Mouse (Mus musculus): ENCODE measurements around the gene Galnt14. TPM values are rescaled to one million over a fixed set of nuclear protein-coding genes. Genes with fewer than 3 reads are reported as not detected.

The Galnt14 gene
- total RNA-seq, 1 experiment from 2014 or later, result 0.89 TPM

- DNase-seq, result no peak
Observed at GRCm38 (mm10) chr17:73668996-73669395, 41.3 kb downstream of the Galnt14 start.

- DNase-seq, result no peak
Observed at GRCm38 (mm10) chr17:73663237-73663636, 47.0 kb downstream of the Galnt14 start.

DNA sequence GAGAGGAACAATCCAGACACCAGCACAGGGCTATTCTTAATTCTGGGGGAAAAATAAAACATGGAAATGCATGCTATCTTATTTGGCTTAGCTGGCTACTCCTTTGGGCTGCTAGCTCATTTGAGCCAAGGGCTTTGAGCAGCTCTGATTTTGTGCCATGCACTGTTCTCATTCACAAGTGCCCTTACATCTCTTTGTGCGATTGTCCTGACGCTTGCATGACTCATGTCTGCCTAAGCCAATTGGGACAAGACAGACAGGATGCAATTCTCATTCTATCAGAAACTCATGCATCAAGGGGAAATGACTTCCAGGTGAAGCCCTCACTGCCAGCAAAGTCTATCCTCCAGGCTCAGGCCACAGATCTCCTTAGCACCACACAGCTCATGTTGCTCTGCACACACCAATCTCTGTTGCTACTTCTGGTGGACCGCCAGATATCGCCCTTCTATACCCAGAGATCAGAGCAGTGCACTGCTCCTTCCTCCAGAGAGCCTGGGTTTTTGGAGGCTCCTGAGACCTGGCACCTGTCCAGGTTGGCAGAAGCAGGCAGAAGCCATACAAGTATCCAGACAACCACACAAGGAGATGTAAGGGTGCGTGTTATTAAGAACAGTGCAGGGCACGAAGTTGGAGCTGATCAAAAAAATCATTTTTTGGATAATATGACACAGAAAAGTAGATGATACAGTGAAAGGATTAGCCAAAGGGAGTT is 51.4 kb downstream of the Galnt14 start:
- DNase-seq, result no peak

DNA sequence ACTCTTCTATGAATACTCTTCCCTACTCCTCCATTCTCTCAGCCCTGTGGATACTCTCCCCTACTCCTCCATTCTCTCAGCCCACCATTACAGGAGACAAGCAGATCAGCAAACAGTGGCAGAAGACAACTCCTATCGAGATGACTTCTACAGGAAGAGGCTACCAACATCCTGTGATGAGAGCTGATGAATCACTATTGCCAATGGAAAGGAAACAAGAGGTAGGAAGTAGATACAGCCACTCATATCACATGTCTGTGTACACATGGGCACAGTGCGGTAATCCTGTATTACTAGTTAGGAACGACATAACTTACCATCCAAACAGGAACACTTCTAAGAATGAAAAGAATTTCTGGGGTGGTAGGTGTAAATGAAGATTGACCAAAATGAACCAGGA is 53.9 kb downstream of the Galnt14 start:
- DNase-seq, result no peak

DNA sequence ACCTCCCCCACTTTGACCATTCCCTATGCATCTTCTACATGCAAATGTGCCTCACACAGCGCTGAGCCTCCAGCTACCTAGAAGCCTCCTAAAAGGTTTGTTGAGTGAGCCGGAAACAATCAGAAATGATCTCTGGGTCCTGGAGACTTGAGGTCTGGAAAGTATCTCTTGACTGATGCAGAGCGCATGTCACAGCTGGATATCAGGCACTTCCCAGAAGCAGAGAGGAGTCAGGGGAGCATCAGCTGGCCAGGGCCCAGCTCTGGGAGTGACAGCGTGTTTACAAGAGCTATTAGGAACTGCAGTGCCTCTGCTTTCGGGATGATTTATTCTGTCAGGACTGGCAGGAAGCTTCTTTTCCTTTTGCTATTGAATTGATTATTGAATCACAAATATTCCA is 56.0 kb downstream of the Galnt14 start:
- DNase-seq, result no peak

- DNase-seq, result peak; percentile 16
Observed at GRCm38 (mm10) chr17:73649371-73649770, 60.9 kb downstream of the Galnt14 start.

GRCm38 (mm10) chr17:73641676-73642075 is 68.6 kb downstream of the Galnt14 start:
- DNase-seq, result no peak

DNA sequence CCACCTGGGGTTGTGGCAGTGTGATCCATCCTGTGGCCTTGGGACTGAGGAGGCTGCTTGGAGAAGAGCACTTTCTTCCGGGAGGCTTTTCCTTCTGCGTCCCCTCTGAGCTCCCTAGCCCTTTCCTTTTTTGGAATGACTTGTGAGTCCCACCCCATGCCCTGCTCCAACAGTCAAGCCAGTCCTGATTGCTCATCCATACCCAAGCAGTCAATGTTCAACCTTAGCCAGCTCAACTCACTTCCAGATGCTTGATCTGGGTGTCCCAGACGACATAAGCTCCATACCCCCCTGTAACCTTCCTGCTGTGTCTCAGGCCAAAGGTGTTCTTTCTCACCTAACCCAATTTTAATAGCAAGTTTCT is 70.2 kb downstream of the Galnt14 start:
- no peak for DNase-seq

- no peak for DNase-seq
Observed at GRCm38 (mm10) chr17:73639401-73640116, 70.7 kb downstream of the Galnt14 start.

DNA sequence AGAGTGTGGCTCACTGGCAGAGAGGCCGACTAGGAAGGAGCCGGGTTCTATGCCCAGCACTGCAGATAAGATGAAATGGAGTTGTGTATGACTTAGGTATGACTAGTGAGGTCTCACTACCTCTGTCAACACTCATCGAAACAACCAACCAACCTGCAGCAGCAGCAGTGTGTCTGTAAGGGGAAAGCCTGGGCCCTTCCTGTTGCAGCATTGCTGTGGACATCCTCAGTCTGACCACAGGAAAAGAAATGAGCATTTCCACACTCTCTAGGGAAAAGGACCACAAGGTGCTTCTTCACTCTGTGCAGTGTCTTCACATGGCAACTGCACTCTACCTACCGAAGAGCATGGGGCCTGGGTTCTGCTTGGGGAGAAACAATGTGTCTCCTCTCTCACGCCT is 73.3 kb downstream of the Galnt14 start:
- no peak for DNase-seq

- peak; percentile 26 for DNase-seq
Observed at GRCm38 (mm10) chr17:73634896-73635295, 75.4 kb downstream of the Galnt14 start.

GRCm38 (mm10) chr17:73633991-73634710 is 76.1 kb downstream of the Galnt14 start:
- DNase-seq, result no peak

DNA sequence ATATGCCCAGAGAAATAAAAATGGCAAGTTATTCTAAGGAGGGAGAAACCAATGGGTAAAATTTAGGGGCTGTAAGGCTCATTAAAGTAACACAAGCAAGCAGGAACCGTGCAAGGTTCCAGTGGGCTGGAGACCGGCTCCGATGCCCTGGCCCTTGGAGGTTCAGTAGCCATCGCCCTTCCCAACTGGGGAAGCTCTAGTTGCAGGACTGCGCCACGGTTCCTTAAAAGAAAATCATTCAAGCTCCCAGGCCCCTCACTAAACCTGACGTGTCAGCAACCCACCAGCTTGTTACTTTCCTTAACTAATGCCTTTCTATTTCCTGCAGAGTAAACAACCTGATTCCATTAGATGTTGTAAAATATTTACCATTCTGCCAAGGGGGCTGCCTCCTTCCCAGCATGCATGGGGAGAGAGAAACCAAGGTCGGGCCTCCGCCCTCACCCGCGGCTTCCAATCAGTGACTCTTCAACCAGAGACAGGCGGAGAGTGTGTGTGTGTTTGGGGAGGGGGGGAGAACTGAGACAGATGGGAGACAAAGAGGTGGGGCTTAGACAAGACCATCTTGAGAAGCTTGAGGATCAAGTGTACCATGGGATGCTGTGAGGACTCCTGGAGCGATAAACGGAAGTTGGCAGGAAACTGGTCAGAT is 81.9 kb downstream of the Galnt14 start:
- DNase-seq, result no peak

- no peak for DNase-seq
Observed at GRCm38 (mm10) chr17:73626912-73627311, 83.3 kb downstream of the Galnt14 start.

GRCm38 (mm10) chr17:73620049-73620448 is 90.2 kb downstream of the Galnt14 start:
- no peak for DNase-seq

DNA sequence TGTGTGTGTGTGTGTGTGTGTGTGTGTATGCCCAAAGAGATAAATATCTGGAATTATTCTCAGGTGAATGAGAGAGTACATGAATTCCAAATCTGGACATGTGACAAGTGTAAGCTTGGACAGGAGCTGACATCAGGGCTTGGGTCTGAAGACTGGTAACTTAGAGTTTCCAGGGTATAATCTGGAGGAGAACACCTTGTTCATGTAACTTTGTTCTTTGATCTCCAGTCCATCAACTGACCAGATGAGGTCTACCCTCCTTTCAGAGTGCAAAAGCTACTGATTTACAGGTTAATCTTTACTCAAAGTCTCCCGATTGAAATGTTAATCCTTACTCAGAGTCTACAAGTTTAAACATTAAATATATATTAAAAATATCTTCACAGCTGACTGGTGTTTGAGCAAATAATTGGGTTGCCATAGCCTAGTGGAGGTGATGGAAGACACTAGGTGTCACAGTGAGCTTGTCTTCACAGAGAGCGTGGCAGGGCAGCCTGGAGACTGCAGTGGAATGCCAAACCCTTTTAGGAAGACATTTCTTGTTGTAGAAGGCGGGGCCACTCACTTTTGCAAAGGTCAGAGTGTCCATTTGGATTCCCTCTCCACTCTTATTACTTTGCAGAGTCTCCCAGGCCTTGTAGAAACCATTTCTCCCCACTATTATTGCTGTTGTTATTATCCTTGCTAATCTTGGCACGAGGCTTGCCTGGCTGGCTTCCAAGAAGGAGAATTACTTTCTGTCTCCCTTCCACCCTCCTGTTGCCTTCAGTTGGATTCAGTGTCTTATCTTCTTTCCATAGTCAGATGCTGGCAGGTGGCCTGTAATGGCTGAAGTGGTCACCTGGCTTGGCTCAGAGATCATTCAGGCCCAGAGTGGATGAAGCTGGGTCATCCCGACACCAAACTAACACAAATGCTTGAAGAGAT is 107.4 kb downstream of the Galnt14 start:
- no peak for DNase-seq

DNA sequence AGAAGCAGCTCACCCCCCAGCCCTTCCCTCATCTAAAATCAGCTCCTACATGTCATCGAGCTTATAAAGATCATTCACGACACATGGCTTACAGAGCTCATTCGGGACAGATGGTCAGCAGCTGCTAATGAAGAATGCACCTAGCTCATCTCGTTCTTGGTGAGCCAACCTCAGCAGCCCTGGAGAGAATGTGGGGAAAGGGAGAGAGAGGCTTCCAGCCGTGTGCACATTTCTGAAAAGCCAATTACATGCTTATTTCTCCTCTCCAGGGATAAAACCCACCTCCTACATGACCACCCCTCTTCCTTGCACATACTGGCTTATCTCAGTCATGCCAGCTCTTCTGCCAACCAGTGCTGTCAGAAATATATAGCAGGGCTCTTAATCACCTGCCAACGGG is 110.3 kb downstream of the Galnt14 start:
- no peak for DNase-seq

DNA sequence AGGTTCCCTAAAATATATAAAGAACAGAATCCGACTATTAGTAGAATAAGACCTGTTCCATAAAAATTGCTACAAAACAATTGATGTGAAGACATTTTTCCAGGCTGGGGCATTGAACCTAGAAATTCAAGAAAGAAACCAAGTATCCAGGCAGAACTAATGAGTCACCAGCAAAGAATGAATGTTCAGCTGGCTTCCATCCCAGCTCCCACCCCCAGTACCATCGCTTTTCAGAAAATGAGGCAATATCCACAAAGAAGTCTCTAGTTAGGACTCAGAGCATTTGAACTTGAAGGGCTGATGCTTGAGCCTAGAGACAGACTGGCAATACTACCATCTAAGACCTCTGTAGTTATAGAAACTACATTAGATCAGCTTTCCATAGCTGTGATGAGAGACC is 118.2 kb downstream of the Galnt14 start:
- DNase-seq, result no peak

DNA sequence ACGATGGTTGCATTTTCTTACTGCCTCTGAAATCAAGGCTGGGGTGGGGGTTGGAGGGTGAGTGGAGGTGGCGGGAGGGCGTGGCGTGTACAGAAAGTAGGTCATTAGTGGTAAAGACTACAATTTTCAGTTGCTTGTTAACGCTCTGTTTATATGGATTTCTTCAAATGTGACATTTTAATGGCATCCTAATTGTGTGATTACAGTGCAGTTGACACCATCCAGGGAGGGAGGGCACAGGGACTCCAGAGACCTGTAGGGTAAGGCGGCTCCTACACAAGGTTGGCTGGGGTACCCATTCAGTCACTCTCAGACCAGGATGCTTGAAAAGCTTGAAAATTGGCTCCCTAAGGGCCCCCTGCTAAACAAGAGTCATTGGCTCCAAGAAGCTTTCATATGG is 122.7 kb downstream of the Galnt14 start:
- no peak for DNase-seq

DNA sequence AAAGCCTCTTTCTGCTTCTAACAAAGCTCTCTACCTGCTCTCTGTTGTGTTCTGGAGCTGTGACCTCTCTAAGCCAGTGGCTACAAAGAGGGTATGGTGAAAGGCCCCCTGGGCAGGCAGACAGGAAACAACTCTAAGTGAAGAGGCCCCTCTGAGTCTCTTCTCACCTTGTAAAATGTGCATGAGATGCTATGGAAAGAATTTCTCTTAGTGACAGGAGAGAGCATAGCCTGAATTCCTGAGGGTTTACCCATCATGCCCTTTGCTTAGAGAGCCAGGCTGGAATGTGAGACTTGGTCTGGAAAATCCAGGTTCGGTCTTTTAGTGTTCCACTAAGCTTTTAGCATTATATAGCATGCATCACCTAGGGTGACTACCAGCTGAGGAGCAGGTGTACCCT is 136.1 kb downstream of the Galnt14 start:
- DNase-seq, result no peak

DNA sequence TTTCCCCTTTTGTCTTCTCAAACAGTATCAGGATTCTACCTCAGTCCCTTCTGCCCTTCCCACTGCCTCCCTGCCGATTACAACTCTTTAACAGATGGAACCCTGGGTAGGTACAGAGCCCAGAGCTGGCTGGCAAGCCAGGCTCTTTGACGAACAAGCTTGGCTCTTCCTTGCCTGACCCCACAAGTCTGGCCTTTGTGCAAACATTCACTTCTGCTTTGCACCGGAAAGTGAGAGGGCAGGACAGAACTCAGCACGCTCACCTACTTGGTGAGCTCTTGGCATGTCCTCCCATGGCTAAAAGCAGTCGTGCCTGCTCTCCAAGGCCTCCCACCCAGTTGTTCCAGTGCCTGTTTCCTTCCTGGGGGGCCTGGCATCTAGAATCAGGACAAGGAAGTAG is 137.4 kb downstream of the Galnt14 start:
- DNase-seq, result no peak

DNA sequence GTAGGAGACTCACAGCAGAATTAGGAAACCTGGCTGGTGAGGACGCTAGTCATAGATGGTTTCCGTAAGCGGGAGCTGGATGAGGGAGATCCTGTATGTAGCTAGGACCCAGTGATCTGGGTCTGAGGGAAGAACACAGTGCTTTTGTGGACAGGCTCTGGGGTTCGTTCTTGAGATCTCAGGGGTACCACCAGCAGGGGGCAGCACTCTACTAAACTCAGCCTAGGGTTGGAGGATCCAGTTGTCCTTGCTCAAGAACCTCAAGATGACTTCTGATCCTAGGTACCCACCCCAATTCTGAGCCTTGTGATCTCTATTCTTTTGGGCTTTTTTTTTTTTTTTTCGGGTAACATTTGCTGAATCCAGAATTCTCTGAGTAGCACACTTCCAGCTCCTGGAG is 137.8 kb downstream of the Galnt14 start:
- peak; percentile 83 for DNase-seq

All from adrenal gland, postnatal 14 days (tissue).